17 mouse cellular contexts compared by ENCODE assay signal in genomic region chr16:92744172-92744777, GRCm38 (mm10).
A peak's percentile ranks its signal among the peaks of the same experiment; 100 is the strongest.
DNase-seq lines count a peak whose midpoint lies in the region; ATAC-seq lines count a peak whose summit lies in the region.
"Had no signal": no experiment of that assay in that cellular context is flagged by ENCODE, and none has a peak within 500 bp of the region (broad histone marks: within the 10 kb centered on the region; RNA-seq: fewer than 3 reads in every experiment).

No protein-coding gene starts in this region.

- 28% methylated on average over 12 of the region's 12 CpGs for WGBS in lung, embryonic 16.5 days

- no peaks in the 10 kb centered on the region for H3K27me3 ChIP-seq in lung, embryonic 16.5 days (ENCODE audit: control insufficient read depth, insufficient read depth, low read depth, low read length)
- H3K27me3 ChIP-seq: forebrain, embryonic 13.5 days had no signal

- peak; percentile 79 for ATAC-seq in lung, embryonic 16.5 days (ENCODE audit: low read depth)
- ATAC-seq: forebrain, embryonic 13.5 days; liver, postnatal 0 days had no signal

- intact Hi-C loops in left cerebral cortex, postnatal 14 days (cut with DNase I) = no loop called here

- H3K4me2 ChIP-seq in lung, embryonic 16.5 days (ENCODE audit: low read depth, low read length) = no peak overlapping the region
- H3K4me2 ChIP-seq: forebrain, embryonic 13.5 days had no signal

- H3K4me3 ChIP-seq in lung, embryonic 16.5 days (ENCODE audit: low read length) = no peak overlapping the region
- H3K4me3 ChIP-seq: forebrain, embryonic 13.5 days; hindbrain, embryonic 10.5 days had no signal

- peak overlapping the region; percentile 74 for H3K27ac ChIP-seq in lung, embryonic 16.5 days (ENCODE audit: low read length)
- H3K27ac ChIP-seq: forebrain, embryonic 13.5 days; hindbrain, embryonic 10.5 days had no signal

- peak; percentile 67 for DNase-seq in Muller cell, postnatal 12 days (ENCODE audit: inconsistent ontology term)
- DNase-seq in adipocyte (ENCODE audit: low spot score) = peak; percentile 17
- peak; percentile 27 for DNase-seq in fibroblast of lung, adult 2 months (ENCODE audit: low read depth)
- DNase-seq in spleen, adult 18-20 months = no peak
- DNase-seq in T-cell, adult 2 months (ENCODE audit: low spot score) = no peak
- DNase-seq in retina, postnatal 1 day = no peak
- DNase-seq in left cerebral cortex, postnatal 14 days (ENCODE audit: low spot score in 2 of 2) = no peak
- DNase-seq: adrenal gland, postnatal 25 days; cerebellum, adult 11 months; gastrocnemius, postnatal 25 days; kidney, adult 2 months; kidney, postnatal 10 days; layer of hippocampus, postnatal 36 days; liver, postnatal 0 days had no signal

- H3K4me1 ChIP-seq in lung, embryonic 16.5 days (replicated peaks; ENCODE audit: control insufficient read depth, insufficient read depth, low read length) = peaks cover 11% of the 10 kb centered on the region; the same call in 1 of the 2 replicates

- no peak overlapping the region for H3K9ac ChIP-seq in lung, embryonic 16.5 days (ENCODE audit: low read length)
- H3K9ac ChIP-seq: forebrain, embryonic 13.5 days; liver, postnatal 0 days had no signal

- no peaks in the 10 kb centered on the region for H3K9me3 ChIP-seq in lung, embryonic 16.5 days (ENCODE audit: control insufficient read depth, low read length)
- H3K9me3 ChIP-seq: forebrain, embryonic 13.5 days; hindbrain, embryonic 10.5 days had no signal

- no peaks in the 10 kb centered on the region for H3K36me3 ChIP-seq in lung, embryonic 16.5 days (ENCODE audit: control insufficient read depth, insufficient read depth, low read length)
- H3K36me3 ChIP-seq: hindbrain, embryonic 10.5 days had no signal

Comparison
In these comparisons a context has a peak if more than half of its experiments do, and no peak if none do; other contexts are left out.
1. DNase-seq: peak in Muller cell, postnatal 12 days (single experiment), adipocyte (single experiment) and fibroblast of lung, adult 2 months (single experiment); none in spleen, adult 18-20 months (0 of 2), T-cell, adult 2 months (single experiment), retina, postnatal 1 day (single experiment) and left cerebral cortex, postnatal 14 days (0 of 2).